Mouse (Mus musculus) G1E (cell line): ENCODE measurements around the gene Dhrs1. TPM values are rescaled to one million over a fixed set of nuclear protein-coding genes. Genes with fewer than 3 reads are reported as not detected.
A peak's percentile ranks its signal among the peaks of the same experiment; 100 is the strongest.

Experiments used
- ATAC-seq: 2 replicates; pipeline ENCODE4 v1.8.0; 2016; ENCODE audit warnings: mild to moderate bottlenecking; ENCODE audit not compliant: insufficient number of reproducible peaks, poor library complexity, low FRiP score, severe bottlenecking; ENCODE audit errors: extremely low read depth
- DNase-seq: peaks from one replicate; pipeline ENCODE4 v3.0.0; 2012; ENCODE audit warnings: low spot score
- H3K27me3 ChIP-seq: 2 replicates; pipeline ENCODE4 v1.6.1; 2012; ENCODE audit warnings: mild to moderate bottlenecking, low read length, inconsistent platforms; ENCODE audit not compliant: insufficient read depth
- H3K36me3 ChIP-seq: replicated peaks from 2 replicates; pipeline ENCODE3; 2012; ENCODE audit warnings: mild to moderate bottlenecking, inconsistent platforms
- H3K4me1 ChIP-seq: 2 replicates; pipeline ENCODE4 v1.6.1; 2012; ENCODE audit warnings: low read depth, low read length, inconsistent platforms, mixed read lengths; ENCODE audit not compliant: insufficient read depth
- H3K4me3 ChIP-seq: 2 replicates; pipeline ENCODE4 v1.5.1; 2012; ENCODE audit warnings: low read depth, mild to moderate bottlenecking, inconsistent platforms, low read length, moderate library complexity, mixed read lengths
- H3K9me3 ChIP-seq: replicated peaks from 2 replicates; pipeline ENCODE4 v1.6.1; 2012; ENCODE audit warnings: inconsistent platforms
- CTCF ChIP-seq: IDR thresholded peaks from 2 replicates; pipeline ENCODE4 v1.5.1; 2012; ENCODE audit warnings: low read depth, low read length, inconsistent platforms, mixed read lengths
- GATA1 ChIP-seq: IDR thresholded peaks from 2 replicates; pipeline ENCODE4 v1.6.1; 2012; ENCODE audit warnings: borderline replicate concordance, low read length, inconsistent platforms, mixed read lengths
- GATA2 ChIP-seq: IDR thresholded peaks from 2 replicates; pipeline ENCODE4 v1.6.1; 2012; ENCODE audit warnings: low read depth, low read length, inconsistent platforms, borderline replicate concordance
- POLR2AphosphoS5 ChIP-seq: IDR thresholded peaks from 2 replicates; pipeline ENCODE4 v1.6.1; 2012; ENCODE audit warnings: low read depth, low read length, inconsistent platforms; ENCODE audit not compliant: insufficient replicate concordance
- TAL1 ChIP-seq: conservative IDR thresholded peaks from 2 replicates; pipeline ENCODE4 v1.6.1; 2012; ENCODE audit warnings: low read depth, low read length, inconsistent platforms, mixed read lengths
- polyA plus RNA-seq: library from polyadenylated mRNA; stranded (reverse); fragments of >175 nt; gene quantifications from 2 replicates; pipeline ENCODE4 v1.2.3, GENCODE M21; 2012
- total RNA-seq, 2 experiments: library from RNA; stranded (forward) in 1 of 2; stranded (reverse) in 1 of 2; fragments of 200-1000 nt in 1 of 2; fragments of >200 nt in 1 of 2; fragmentation: Nextera tagmentation in 1 of 2; gene quantifications; 2 replicates each; pipeline ENCODE4 v1.2.3; 2014 to 2017

Dhrs1 gene
- total and polyA plus RNA-seq, 3 experiments: 6.5 to 86.7 (median 39.3) TPM

DNA sequence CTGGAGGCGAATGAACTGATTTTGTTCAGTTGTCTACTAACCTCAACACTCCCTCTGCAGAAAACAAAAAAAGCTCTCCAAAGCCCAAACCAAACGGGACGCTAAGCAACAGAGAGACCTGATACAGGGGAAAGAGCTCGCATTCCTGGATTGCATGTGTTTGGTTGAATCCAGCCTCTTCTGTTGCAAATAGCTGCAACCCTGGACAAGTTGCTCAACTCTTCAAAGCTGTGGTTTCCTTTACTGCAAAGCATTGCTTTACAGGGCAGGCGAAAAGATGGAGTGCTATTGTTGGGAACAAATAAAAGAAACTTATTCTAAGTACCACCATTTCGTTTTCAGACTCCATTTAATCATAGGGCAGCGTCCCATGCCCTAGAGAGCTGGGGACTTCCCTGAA, 10.6 kb downstream of the Dhrs1 start:
- ATAC-seq (no peak), DNase-seq (no peak)
- TF ChIP-seq TAL1 (no peak), POLR2AphosphoS5 (no peak), GATA1 (no peak), CTCF (no peak), GATA2 (no peak)
- H3K4me1 ChIP-seq: peaks cover 24% of the 10 kb centered on the region
- H3K9me3 ChIP-seq: no peaks in the 10 kb centered on the region
- H3K27me3 ChIP-seq: peaks cover 23% of the 10 kb centered on the region
- H3K4me3 ChIP-seq: no peak overlapping the region
- peaks cover 21% of the 10 kb centered on the region for H3K36me3 ChIP-seq

DNA sequence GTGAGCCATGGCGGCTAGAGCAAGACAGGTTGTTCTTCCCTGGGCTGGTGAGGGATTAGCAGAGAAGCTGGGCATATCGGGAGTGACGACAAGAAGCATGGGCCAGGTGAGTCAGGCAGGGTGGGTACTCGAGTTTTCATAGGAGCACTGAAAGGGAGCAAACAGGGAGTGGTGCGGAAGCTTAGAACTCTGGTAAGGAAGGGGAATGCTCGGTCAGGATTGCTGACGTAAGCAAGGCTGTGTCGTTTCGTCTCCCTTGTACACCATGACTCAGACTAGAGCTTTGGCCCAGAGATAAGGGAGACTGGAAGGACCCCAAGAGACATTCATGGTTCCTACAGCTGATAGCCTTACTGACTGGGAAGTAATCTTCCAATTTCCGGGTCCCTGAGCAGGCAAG, 11.6 kb downstream of the Dhrs1 start:
- H3K4me1 ChIP-seq: peaks cover 33% of the 10 kb centered on the region
- TF ChIP-seq CTCF (no peak), GATA2 (no peak), POLR2AphosphoS5 (no peak), GATA1 (no peak), TAL1 (no peak)
- ATAC-seq (no peak), DNase-seq (no peak)
- H3K27me3 ChIP-seq: peaks cover 28% of the 10 kb centered on the region
- peaks cover 11% of the 10 kb centered on the region for H3K36me3 ChIP-seq
- H3K9me3 ChIP-seq: no peaks in the 10 kb centered on the region
- H3K4me3 ChIP-seq: no peak overlapping the region

DNA sequence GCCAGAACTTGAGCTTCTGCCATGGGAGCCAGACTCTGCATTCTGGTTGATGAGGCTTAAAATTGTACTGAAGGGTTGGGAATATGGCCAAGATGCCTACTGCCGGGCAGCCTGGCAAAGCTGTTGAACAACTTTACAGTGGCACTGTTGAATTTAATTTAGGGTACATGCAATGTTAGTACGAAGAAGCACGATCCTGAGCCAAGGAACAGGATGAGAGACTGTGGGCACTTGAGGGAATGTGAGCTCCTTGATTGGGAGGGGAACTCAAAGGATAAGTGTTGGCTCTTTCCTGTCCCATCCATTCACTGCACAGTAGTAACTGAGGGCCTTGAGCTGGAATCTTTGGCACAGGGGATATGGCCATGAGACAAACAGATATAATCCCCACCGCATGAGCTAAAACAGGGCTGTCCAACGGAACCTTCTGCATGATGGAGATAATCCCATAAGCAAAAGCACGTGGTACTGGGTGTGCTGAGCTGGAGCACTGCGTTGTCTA, 14.9 kb downstream of the Dhrs1 start:
- Histone ChIP-seq H3K9me3 (no peaks in the 10 kb centered on the region), H3K4me1 (peaks cover 43% of the 10 kb centered on the region), H3K4me3 (no peak overlapping the region), H3K36me3 (no peaks in the 10 kb centered on the region), H3K27me3 (peaks cover 37% of the 10 kb centered on the region)
- DNase-seq (no peak), ATAC-seq (peak; percentile 63)
- no peak for TF ChIP-seq POLR2AphosphoS5
- no peak for TF ChIP-seq TAL1
- no peak for TF ChIP-seq CTCF
- no peak for TF ChIP-seq GATA2
- TF ChIP-seq GATA1: no peak

DNA sequence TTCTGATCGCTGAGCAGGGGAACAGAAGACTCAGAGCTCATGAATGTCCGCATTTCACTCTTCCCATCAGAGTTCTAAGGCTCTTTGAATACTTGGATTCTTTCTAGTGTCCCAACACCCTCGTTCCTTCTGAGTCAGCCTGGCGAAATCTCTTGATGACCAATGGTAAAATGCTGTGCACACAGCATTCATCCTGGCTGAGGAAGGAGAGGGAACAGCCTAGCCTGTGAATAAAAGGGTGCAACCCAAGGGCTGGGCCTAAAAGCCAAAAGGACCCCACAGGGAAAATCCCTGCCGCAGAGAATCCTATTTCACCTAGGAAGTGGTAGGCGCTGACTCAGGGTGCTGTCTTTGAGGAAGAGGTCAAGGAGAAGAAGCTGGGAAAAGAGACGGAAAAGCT, 15.4 kb downstream of the Dhrs1 start:
- DNase-seq (no peak), ATAC-seq (no peak)
- Histone ChIP-seq H3K36me3 (no peaks in the 10 kb centered on the region), H3K4me1 (peaks cover 47% of the 10 kb centered on the region), H3K9me3 (no peaks in the 10 kb centered on the region), H3K4me3 (no peak overlapping the region), H3K27me3 (peaks cover 37% of the 10 kb centered on the region)
- TF ChIP-seq GATA2 (no peak), CTCF (no peak), POLR2AphosphoS5 (no peak), GATA1 (no peak), TAL1 (no peak)

DNA sequence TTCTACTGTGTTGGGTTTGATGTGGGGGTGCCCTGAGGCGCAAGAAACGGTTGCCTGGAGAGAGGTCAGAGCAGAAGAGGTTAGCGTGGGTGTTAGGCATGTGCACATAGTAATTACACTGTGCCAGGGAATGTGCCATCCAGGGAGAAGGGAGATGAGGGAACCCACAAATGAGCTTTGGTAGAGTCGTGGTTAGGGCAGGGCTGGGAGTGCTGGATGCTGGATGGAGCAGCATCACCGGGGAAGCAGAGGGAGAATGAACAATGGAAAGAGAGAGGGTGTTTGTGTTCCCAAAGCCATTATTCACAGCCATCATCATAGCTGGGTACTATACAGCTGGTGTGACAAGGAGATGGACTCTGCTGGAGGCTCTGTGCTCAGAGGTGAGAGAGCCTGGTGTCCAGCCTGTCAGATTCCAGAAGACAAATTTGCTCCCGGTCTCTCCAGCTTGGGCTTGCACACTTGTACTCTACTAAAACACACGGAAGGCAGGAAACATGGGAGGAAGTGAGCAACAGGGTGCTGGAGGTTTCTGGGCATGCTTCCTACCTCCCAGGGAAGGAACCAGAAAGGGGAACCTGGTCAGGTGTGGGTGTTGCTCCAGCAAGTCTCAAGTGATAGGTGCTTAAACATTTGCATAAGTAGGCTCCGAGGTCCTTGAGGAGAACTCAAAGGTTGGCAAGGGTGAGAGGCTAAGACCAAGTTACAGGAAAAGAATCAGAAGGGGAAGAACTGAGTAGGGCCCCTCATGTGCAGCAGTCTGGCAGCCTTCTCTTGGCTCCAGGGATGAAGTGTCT, 17.4 kb downstream of the Dhrs1 start:
- TF ChIP-seq CTCF (no peak), TAL1 (no peak), GATA1 (no peak), GATA2 (no peak), POLR2AphosphoS5 (no peak)
- H3K27me3 ChIP-seq: peaks cover 23% of the 10 kb centered on the region
- no peak overlapping the region for H3K4me3 ChIP-seq
- no peaks in the 10 kb centered on the region for H3K9me3 ChIP-seq
- DNase-seq: no peak
- H3K4me1 ChIP-seq: peaks cover 62% of the 10 kb centered on the region
- no peaks in the 10 kb centered on the region for H3K36me3 ChIP-seq
- ATAC-seq: no peak

DNA sequence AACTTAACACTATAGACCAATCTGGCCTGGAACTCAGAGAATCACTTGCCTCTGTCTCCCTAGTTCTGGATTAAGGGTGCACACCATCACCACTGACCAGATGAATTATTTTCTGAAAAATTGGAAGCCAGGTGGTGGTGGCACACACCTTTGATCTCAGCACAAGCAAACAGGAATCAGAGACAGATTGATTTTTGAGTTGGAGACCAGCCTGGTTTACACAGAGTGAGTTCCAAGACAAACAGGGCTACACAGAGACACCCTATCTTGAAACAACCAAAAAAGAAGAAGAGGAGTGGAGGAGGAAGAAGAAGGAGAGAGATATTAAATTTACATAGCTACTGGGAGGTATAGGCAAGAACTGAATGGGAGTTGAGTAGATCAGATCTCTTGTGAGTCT, 19.2 kb downstream of the Dhrs1 start:
- DNase-seq: no peak
- Histone ChIP-seq H3K4me3 (no peak overlapping the region), H3K9me3 (no peaks in the 10 kb centered on the region), H3K27me3 (peaks cover 23% of the 10 kb centered on the region), H3K4me1 (peaks cover 76% of the 10 kb centered on the region), H3K36me3 (no peaks in the 10 kb centered on the region)
- no peak for ATAC-seq
- TF ChIP-seq TAL1: no peak
- TF ChIP-seq POLR2AphosphoS5: no peak
- no peak for TF ChIP-seq GATA2
- no peak for TF ChIP-seq CTCF
- TF ChIP-seq GATA1: no peak
